Mouse (Mus musculus): ENCODE measurements around the gene Ptgfrn.

Ptgfrn gene

DNA sequence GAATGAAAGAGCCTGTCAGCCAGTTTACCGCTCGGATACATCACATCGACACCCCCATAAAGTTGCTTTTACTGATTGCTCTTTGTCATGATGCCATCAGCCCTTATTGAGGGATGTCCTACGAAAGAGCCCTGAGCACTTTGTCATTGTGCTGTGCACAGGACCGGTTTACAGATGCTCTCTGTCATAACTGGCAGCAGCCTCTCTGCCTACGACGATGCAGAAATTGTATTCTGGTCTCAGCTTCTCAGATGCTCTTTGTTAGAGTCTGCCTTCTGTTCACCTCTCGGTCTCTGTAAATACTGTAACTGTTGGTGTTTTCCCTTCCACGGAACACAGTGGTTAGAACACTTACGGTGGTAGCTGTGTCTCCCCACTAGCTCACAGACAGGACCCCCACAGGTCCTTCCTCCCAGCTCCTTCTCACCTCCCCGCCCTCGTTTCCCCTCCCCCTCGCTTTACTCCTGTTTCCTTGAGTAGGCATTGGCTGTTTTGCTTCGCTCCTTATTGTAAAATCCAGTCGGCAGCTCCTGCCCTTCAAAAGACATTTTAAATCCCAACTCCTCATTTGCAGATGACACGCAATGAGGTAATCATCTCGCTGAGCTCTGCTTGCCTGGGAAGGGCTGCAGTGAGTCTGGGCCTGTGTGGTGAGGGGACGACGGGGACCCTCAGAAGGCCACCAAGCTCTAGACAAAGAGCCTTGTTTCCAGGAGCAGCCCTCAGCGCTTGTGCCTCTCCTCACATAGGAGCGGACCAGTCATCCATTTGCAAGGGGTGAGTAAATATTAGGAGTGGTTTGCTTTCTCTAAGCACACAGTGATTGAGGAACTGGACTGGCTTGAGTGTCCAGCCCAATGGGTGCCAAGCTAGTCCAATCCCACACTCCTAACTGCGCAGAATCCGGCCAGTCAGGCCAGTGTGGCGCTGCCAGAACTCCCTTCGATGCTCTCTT is 6.6 kb upstream of the Ptgfrn start:
- no peak for DNase-seq (ENCODE audit: low read depth, low spot score)

- no peak for DNase-seq (ENCODE audit: low read depth, low spot score)
Observed at GRCm38 (mm10) chr3:101112518-101112894, 2.4 kb upstream of the Ptgfrn start.

DNA sequence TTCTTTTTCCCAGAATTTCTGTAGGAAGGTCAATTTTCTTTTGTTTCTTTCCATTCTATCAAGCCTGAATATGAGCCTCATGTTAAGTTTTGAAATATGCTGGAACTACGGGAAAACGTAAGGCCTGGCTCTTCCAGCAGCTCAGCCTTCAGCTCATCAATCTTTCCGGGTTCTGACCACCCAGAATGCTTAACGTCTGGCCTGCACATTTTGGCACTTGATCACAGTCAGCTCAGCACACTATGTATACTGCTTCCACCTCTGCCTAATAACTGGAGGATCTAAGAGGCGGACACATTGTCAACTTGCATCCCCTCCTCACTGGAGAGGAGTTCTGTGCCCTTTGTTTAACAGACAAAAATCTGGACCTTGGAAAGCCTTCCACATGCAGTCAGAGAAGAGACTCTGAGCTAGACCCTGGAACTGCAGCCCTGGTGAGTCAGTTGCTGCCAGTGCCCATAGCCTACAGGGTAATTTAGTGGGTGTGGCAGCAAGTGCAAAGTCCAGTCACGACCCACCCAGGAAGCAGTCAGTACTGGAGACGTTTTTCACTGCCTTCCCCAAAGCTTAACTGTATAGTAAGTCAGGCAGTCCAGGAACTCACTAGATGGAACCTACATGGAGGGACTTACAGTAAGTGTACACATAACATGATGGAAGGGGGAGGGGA is 1.9 kb upstream of the Ptgfrn start:
- DNase-seq (ENCODE audit: low read depth, low spot score), result no peak

DNA sequence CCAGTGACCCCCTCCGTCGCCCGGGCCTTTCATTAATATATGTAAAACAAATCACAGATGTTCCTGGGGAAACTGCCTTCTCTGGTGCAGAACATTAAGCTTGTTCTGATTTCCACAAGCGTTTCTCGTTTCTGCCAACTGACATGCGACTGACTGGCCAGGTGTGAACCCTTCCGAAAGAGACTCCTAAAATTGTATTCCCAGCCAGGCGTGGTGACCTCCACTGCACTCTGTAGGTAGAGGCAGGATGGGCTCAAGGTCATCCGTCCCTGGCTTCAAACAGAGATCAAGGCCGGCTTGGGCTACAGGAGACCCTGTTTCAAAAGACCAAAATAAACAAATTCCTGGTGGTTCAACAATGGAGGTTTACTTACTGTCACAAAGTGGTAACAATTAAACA is 1.2 kb upstream of the Ptgfrn start:
- DNase-seq (ENCODE audit: low read depth, low spot score), result no peak

DNA sequence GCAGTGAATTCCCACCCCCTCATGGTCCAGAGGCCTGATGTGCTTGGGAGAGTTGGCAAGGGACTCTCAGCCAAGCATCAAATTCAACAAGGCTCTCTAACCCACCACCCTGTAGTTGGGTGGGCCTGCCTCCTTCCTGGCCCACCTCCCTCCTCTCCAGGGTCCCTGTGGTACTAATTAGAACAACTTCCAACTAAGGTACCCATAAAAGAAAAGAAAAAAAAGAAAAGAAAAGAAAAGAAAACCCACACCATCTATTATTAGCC is 693 bp upstream of the Ptgfrn start:
- no peak for DNase-seq (ENCODE audit: low read depth, low spot score)

DNA sequence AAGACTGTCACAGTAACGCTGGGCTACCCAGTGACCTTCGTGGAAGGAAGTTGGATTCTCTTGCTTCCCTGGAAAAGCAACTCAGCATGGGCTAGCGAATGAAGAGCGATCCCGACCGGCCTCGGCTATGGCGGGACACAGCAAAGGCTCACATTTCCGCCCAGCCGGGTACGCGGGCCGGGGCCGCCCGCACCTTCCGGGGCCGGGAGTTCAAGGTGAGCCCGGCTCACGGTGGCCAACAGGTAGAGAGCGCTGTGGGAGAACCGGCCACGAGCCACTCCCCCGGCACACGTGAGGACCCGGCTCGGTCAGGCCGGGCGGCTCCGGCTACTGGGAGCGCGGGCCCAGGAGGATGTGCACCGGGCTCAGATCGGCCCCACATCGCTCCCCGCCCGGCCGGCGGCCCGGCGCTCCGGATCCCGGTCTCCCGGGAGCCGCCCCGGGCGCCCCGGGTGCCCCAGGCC is 488 bp downstream of the Ptgfrn start:
- DNase-seq (ENCODE audit: low read depth, low spot score), result no peak

GRCm38 (mm10) chr3:101108848-101109247 is 1.2 kb downstream of the Ptgfrn start:
- DNase-seq (ENCODE audit: low read depth, low spot score), result no peak

DNA sequence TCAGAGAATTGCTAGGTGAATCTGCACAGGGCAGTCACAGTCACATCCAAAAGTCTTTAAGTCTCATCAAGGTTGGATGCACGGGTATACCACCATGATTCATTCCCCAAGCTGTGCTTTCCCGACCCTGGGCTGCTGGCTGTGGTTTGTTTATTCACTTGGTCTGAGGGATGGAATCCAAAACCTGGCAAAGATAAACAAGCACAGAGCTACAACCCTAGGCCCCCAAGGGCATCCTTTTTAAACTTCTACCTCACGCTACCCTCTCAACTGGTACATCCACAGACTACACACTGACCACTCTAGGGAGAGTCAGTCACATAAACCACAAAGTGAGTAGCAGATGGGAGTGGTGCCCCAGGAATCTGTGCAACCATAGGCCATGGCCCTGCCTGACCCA is 1.8 kb downstream of the Ptgfrn start:
- no peak for DNase-seq (ENCODE audit: low read depth, low spot score)

GRCm38 (mm10) chr3:101106326-101106725 is 3.8 kb downstream of the Ptgfrn start:
- DNase-seq (ENCODE audit: low read depth, low spot score), result no peak

DNA sequence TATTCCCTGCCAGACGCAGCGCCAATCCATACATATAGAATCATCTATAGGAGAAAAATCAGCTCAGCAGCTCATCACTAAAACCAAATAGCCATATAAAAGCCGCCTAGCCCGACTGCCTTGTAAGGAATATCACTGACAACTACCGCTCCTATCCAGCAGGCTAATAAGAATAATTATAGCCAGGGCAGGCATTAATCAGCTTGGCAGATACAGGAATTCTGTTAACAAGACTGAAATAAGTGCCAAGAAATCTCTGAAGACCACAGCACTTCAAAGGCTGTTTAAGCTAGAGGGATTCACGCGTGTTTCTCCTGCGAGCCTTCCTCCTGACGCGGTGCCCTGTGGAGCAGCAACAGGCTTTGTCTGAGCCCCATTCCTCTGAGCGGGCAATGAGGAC is 4.6 kb downstream of the Ptgfrn start:
- no peak for DNase-seq (ENCODE audit: low read depth, low spot score)

DNA sequence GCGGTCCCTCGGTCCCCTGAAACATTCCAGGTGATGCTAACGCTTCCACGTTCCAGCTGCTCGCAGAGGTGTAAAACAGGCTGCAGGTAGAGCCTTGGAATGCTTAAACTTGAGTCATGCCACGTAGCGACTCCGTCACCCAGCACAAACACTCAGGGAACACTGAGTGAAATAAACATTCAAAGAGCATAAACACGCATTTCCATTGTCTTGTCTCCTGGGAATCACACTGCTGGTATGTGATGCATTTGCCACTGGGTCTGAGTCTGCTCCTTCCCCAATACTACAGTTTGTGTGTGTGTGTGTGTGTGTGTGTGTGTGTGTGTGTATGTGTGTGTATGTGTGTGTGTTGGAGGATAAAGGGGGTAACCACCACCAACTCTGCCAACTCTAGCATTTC is 5.2 kb downstream of the Ptgfrn start:
- no peak for DNase-seq (ENCODE audit: low read depth, low spot score)

GRCm38 (mm10) chr3:101103770-101104169 is 6.3 kb downstream of the Ptgfrn start:
- no peak for DNase-seq (ENCODE audit: low read depth, low spot score)

- DNase-seq (ENCODE audit: low read depth, low spot score), result no peak
Observed at GRCm38 (mm10) chr3:101102106-101102505, 8.0 kb downstream of the Ptgfrn start.

DNA sequence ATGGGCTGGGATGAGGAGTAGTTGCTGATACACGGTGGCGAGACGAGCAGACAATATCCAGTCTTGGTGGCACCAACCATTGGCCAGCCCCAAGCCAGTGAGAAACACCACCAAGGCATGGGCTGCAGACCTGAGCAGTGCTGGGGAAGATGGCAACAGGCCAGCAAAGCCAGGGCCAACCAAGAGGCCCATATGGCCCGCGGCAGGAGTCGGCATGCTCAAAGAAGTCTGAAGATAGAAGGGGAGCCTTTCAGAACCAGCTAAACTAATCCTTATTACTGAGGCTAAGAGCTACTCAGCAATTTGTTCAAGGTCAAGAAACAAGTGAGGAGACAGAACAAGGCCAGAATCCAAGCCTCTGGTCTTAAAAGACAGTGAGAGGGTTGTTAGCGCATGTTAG is 8.9 kb downstream of the Ptgfrn start:
- DNase-seq (ENCODE audit: low read depth, low spot score), result no peak

- no peak for DNase-seq (ENCODE audit: low read depth, low spot score)
Observed at GRCm38 (mm10) chr3:101099701-101100357, 10.2 kb downstream of the Ptgfrn start.

DNA sequence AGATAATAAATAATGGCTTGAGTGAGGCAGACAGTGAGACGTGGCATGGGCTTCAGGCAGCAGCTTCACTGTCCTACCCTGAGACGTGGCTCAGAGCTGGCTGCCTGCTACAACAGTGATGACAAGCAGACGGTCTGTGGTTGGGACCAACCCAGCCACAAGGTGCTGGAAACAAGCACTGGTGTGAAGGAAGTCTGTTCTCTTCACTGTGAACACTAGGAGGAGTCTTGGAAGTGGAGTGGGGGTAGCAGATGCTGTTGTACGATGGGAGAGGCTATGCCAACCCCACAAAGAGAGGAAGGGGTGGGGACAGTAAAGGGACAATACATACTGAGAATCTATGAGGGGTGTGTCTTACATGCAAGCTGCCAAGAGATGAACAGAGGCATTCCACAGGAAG is 12.0 kb downstream of the Ptgfrn start:
- no peak for DNase-seq (ENCODE audit: low read depth, low spot score)

DNA sequence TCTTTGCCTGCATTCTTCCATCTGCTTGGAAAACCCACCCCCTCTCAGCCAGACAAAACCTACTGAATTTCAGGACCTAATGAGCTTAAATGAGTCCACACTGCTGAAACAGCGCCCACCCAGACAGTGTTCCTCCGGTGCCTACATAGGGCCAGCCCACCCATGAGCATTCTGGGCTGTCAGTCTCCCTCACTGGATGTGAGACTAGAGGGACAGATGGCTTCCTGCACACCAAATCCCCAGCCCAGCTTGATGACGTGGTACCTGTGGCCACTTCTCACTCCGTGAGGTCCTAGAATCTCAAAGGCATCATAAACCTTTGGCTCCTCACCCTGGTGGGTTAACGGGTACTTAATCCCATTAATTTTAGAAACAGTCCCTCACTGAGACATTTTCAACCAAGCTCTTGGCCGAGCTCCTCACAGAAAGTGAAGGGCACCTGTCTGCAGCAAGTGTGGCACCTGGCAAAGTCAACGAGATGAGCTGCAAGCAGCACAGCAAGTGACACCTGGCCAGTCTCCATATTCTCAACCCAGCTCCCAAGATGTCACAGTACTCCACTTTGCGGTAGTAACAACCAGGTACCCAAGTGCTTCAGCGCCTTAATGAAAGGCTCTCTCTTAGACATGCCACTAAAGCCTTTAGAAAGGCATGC is 12.8 kb downstream of the Ptgfrn start:
- no peak for DNase-seq (ENCODE audit: low read depth, low spot score)

GRCm38 (mm10) chr3:101095761-101096449 is 14.2 kb downstream of the Ptgfrn start:
- no peak for DNase-seq (ENCODE audit: low read depth, low spot score)

- no peak for DNase-seq (ENCODE audit: low read depth, low spot score)
Observed at GRCm38 (mm10) chr3:101092202-101092601, 17.9 kb downstream of the Ptgfrn start.

- DNase-seq (ENCODE audit: low read depth, low spot score), result no peak
Observed at GRCm38 (mm10) chr3:101086584-101087445, 23.3 kb downstream of the Ptgfrn start.

DNA sequence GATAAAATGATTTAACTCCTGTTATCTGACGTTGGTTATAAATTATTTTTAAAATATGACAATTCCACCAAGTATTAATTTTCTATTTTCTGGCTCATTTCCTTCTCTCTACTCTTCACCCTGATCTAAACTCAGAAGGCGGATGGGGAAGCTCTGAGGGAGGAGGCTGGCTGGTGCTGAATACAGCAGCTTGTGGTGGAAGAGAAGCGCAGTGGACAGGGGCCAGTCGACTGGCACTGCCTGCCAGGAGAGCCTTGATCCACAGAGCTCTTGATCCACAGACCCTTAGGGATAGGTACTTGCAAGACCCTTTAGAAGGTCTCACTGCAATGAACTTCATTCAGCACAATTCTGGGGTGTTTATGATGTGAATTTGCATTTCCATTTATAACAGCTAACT is 29.2 kb downstream of the Ptgfrn start:
- DNase-seq (ENCODE audit: low read depth, low spot score), result no peak

Measured in WW6 (cell line).